Mouse (Mus musculus): ENCODE data around the gene Hmcn1.

DNA sequence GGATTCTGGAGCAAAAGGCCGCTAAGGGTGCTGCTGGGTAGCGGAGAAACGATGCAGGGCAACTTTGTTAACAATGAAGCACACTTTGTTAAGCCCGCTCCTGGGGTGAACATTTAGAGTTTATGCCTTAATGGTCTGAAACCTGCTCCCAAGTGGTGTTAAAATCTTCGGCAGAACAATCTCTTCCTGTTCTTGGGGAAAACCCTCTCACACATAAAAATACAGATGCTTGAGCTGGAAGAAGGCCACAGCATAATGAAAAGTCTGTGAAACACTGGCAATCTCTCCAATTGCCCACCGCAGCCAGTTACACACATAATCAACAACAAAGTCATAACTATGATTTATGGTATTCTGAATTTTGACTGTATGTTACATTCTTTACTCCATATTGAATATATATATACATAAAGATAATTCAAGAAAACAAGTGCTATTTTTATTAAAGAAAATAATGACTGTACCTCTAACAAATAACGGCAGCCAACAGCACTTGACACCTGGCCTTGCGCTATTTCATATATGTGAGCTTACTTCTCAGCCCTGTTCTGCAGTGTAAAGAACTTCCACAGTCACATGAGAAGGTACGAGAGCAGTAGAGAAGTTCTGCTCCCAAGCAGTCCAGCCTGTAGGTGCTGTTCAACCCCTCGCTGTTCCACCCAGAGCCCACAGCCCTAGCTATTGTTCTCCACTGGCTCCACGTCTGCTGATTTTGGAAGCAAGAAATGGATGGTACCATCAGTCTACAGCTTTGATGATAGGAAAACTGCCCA is 177.0 kb downstream of the Hmcn1 start:
- no peak for TF ChIP-seq POLR2A (IDR thresholded peaks at IDR 0.05; ENCODE audit: borderline replicate concordance, insufficient read depth, low read length)
- no peak for TF ChIP-seq CTCF (IDR thresholded peaks at IDR 0.05; ENCODE audit: borderline replicate concordance, insufficient read depth, low read depth, low read length)
